Mouse (Mus musculus): Measurements from ENCODE around the gene Gm28036.

Gm28036 gene

DNA sequence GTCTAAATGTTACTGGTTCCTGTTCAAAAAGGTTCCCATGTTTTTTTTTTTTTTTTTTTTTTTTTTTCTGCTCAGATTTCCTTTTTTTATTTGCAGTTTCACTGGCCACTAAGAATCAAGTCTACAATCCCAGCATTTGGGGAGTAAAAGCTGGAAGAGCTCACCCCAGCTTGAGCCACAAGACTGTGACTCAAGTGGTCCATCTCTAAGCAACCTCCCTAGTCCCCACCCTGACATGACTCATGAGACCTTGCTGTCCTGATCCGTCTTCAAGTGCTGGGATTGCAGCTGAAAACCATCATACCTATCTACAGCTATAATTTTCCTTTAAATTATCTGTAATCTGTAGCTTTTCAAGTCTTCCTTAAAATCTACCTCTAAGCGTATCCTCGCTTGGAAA, 42.4 kb downstream of the Gm28036 start:
- no peak for DNase-seq (ENCODE audit: low spot score in 2 of 2)

DNA sequence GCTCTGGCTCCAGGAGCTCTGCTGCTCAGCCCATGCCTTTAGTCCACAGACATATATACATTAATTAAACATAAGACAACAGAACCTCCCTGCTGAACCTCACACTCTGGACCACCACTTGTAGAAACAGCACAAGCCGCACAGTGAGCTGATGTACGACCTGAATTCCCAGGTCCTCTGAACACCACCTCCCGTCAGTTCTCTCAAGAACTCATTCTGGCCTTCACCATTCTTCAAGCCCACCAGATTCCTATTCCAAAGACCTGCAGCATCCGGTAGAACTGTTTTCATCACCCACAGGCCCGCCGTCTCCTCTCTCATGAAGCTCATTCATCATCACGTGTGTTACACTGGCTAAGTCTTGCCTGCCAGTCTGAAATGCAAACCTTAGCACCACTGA, 46.5 kb downstream of the Gm28036 start:
- no peak for DNase-seq (ENCODE audit: low spot score in 2 of 2)

DNA sequence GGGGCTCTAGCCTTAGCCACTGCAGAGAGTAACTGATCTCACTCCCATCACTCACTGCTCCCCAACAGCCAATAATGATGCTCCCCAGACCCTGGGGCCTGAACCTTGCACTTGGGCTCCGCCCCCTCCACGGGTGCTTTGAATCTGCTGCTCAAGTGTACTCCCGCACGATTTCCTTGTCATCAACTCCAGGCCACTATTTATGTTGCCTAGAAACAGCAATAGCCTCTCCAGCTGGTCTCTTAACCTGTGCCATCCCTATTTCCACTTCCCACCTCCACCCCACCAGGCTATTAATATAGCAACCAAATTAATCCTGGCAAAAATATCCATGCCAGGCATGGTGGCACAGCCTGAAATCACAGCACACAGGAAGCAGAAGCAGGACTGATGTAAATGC, 47.2 kb downstream of the Gm28036 start:
- no peak for DNase-seq (ENCODE audit: low spot score in 2 of 2)

DNA sequence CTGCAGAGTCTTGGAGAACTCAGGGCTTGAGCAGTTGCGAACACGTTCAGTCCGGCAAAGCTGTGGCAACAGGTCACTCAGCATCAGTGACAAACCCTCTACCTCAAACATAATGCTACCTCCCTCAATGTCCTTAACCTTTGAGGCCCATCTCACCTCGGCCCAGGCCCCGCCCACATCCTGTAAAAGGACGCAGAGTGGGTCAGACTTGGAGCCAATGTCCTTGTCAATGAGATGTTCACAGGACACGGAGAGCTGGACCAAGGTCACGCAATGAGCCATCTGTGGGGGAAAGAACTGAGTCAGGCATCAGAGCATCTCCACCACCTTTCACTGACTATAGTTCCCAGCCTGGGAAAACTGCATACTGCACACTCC, 47.7 kb downstream of the Gm28036 start:
- no peak for DNase-seq (ENCODE audit: low spot score in 2 of 2)

DNA sequence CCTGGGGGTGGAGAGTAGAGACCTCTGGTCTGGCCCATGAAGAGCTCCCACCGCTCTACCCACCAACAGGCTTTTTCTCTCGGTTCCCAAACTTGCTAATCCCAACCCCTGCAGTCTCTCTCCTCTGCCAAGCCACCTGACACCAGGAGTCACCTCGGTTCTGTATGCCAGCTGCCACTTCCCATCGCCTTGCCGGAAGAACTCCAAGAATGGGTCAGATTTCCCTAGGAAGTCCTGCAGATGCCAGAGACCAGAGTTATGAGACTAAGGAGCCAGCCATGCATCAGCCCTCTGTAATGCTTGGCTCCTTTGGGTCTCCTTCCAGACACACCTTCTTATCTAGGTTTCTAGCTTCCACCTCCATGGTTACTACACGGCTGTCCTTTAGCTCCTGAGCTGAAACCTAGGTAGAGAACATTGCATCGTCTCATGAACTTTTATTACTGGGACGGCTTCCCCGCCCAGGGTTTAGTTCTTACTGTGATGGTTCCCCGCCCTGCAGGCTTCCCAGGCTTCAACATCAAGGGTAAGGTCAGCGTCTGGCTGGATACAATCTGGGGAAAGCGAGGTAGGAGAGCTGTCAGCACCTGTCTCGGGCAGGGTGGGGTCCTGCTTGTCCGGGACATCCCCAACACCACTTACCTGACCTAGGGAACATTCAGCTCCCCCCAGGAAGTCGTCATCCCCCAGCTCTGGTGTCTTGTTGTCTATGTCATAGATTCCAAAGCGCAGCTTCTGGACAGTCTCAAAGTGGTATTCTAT, 48.3 kb downstream of the Gm28036 start:
- DNase-seq (ENCODE audit: low spot score in 2 of 2): no peak

DNA sequence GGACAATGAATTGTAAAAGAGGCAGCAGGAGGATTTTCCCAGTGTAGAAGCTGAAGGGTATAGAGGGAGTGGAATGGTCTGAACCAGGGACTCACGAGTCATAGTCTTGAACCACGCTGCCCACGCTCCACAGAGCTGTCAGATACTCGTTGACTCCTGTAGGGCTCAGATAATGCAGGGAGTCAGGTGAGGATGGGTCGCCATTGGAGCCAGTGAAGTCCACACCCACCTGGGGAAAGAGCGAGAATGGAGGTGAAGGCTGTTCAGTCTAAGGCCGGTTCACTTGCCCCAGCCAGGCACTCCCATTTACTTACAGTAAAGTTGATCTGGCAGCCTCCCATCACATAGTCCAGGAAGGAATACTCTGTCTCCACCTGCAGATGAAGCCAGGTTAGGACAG, 49.4 kb downstream of the Gm28036 start:
- no peak for DNase-seq (ENCODE audit: low spot score in 2 of 2)

DNA sequence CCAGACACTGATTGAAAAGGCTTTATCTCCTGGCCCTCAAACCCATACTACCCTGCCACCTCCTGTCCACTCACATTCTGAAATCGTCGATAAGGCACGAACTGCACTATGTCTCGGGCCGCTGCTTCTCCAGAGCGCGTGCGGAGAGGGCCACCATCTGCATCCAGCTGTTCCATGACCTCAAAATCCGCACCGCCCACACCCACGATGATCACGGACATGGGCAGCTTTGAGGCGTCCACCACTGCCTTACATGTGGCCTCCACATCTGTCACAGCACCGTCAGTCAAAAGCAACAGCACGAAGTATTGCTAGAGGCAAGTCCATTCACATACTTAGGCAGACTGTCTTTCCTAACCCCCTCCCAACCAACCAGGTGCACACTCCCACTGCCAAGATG, 53.2 kb downstream of the Gm28036 start:
- no peak for DNase-seq (ENCODE audit: low spot score in 2 of 2)

DNA sequence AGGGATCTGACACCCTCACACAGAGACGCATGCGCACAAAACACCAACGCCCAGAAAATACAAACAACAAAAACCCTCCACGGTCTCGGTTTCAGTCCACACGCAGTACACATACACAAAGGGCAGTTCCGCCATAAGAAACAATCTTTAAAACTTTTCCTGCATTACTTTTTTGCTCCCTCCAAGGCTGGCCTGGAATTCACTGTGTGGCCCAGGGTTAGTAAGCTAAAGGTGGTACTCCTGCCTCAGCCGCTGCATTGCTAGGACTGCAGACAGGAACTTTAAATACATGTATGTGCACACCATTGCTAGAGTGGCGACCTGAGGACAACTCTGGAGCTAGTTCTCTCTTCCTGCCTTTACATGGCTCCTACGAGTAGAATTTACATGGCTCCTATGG, 55.7 kb downstream of the Gm28036 start:
- DNase-seq (ENCODE audit: low spot score in 2 of 2): no peak

DNA sequence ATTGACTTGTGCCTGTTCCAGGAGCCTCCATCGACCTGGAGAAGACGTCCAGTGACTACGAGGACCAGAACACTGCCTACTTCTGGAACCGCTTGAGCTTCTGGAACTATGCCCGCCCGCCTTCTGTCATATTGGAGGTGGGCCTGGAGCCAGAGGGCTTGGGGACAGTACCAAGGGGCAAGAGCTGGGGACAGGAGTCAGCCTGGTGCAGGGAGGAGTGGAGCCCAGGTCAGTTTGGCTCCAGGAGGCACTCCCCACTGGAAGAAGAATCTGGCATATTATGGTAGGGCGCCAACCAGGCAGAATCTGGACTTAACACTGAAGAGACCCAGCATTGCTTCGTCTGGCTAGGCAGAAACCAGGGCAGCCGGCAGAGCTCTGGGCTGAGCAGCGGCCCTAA, 59.0 kb downstream of the Gm28036 start:
- no peak for DNase-seq (ENCODE audit: low spot score in 2 of 2)

DNA sequence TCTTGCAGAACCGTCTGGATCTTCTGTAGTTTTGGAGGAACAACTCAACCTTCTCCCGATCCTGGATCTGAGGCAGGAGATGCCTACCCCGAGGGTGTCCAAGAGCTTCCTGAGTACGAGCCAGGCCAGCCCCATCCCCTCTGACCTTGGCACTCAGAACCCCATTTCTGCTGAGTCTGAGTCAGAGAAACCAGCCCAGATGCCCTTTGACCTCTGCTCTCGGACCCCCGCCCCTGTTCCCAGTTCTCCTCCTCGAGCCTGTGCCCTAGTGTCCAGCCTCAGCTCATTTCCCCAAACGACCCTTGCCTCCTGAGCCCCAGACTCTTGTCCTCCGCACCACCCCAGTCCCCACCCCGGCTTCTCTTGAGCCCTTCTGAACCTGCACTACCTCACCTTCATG, 60.8 kb downstream of the Gm28036 start:
- no peak for DNase-seq (ENCODE audit: low spot score in 2 of 2)

DNA sequence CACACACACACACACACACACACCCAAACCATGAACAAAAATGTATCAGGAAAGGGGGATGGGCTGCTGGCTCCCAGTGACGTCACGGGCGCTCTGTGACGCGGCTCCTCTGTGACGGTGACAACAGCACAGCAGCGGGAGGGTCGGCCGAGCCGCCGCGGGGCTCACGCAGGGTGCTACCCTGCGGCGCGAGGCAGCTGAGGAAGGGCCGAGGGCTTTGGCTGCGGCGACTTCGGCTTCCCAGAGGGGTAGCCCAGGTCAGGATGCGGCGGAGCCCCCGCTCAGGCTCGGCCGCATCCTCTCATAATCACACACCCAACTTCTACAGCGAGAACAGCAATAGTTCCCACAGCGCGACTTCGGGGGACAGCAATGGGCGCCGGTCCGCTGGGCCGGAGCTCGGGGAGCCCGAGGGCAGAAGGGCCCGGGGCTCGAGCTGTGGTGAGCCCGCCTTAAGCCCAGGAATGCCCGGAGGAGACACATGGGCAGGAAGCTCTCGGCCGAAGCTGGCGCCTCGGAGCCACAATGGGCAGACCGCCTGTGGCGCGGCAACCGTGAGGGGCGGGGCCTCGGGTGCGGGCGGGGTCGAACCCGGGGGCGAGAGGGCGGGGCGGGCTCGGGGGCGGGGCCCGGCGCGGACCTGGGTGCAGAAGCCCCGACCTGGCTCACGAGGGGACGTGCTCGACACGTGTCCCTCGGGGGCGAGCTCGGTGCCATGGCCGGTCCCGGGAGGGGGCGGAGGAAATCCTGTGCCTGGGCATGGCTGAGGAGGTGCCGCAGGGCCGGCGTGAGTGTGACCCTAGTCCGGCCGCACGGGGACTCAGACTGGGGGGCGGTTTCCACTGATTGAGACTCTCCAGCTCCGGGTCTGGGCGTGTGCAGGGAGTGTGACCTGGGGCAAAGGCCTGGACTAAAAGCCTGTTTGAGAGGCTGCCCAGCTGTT, 61.5 kb downstream of the Gm28036 start, which contains the start of gene Spag4:
TSS of gene Spag4 (plus strand) at position 77 of the 943 bp plus-strand sequence.
- DNase-seq (ENCODE audit: low spot score in 2 of 2): peak; percentile 61 to 62

DNA sequence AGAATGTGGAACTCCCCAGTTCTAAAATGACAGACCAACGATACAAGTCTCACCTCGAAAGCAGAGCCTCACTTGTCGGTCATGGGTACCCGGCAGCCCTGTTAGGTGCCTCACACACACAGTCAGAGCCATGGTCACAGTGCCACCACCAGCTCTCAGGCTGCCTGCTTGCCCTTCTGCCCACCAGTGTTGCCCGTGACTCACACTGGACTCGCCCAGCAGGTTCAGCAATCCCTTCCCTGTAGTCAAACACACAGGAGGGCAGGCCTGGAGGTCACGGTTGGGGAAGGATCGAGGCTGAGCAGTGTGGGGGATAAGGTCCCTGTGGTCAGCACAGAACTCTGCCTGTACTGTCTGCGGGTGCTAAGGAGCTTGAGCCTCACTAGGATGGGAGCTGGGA, 74.1 kb downstream of the Gm28036 start, which contains the start of gene Fer1l4:
TSS of gene Fer1l4 (minus strand) at position 132 of the 400 bp plus-strand sequence.
- no peak for DNase-seq (ENCODE audit: low spot score in 2 of 2)

DNA sequence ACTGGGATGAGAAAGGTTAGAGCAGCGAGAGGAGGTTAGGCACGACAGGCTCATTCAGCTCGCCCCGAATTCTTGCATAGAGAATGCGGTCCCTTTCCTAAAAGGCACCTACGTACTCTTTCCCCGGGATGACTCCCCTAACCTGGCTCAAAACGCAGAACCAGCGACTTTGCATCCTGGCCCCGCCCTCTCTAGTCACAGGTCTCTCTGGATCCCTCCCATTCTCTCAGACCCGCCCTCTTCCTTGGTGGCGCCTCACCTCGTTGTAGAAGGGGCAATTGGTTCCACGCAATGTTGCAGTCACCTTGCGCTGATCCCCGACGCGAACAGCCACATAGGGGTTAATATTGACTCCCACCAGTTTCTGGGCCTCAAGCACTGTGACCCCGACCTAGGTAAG, 79.0 kb downstream of the Gm28036 start:
- no peak for DNase-seq (ENCODE audit: low spot score in 2 of 2)

DNA sequence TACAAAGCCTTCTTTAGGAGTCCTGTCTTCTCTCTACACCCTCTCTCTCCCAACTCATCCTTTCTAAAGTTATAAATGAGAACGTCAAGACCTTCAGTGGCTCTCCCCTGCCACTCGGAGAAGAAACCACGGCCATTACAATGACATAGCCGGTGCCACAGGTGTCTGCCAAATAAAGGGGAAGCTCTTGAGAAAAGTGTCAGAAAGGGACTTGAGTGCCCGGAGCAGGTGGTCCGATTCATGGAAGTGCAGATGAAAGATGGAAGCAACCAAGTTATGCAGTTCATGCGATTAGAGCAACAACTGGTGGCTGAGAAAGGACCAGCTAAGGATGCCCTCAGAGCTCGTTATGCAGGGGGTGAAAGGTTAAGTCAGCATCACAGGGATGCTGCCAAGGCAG, 84.0 kb downstream of the Gm28036 start:
- no peak for DNase-seq (ENCODE audit: low spot score in 2 of 2)

DNA sequence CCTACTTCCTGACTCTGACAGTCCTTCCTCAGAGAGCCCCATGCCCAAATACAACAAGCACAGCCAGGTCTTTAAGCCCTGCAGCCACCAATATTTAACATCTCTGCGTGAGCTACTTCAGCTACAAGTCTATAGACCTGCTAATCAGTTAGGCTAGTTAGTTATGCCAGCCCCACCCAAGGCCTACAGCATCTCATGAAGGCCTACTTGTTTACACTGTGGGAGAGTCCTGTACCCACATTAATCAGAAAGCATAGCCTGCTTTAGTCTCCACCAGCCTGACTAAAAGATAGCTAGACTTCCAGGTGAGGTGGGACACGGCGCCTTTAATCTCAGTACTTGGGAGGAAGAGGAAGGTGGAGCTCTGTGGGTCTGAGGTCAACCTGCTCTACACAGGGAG, 87.5 kb downstream of the Gm28036 start:
- no peak for DNase-seq (ENCODE audit: low spot score in 2 of 2)

DNA sequence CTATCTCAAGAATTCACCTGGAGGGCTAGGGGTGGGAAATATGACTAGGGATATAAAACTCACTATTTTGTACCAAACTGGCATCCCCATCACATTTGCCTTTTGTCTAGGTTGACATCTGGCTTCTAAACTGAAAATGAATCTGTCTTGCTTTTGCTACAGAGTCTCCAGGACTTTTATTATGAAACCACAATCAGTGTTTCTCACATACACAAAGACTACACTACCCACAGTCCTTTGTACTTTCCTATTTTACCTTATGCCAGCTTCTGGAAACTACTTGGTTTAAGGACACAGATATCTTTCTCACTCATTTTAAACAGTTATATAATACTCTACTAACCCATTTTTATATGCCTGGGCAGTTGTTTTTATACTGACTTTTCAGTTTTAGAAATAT, 101.4 kb downstream of the Gm28036 start:
- DNase-seq (ENCODE audit: low spot score in 2 of 2): no peak
